ENCODE assay signal across 25 mouse cellular contexts in genomic region chr5:123201523-123201892, GRCm38 (mm10). TPM values are rescaled to one million over a fixed set of nuclear protein-coding genes. Genes with fewer than 3 reads are reported as not detected.
A peak's percentile ranks its signal among the peaks of the same experiment; 100 is the strongest.
DNase-seq lines count a peak whose midpoint lies in the region; ATAC-seq and TF ChIP-seq lines count a peak whose summit lies in the region.
"Had no signal": no experiment of that assay in that cellular context is flagged by ENCODE, and none has a peak within 500 bp of the region (broad histone marks: within the 10 kb centered on the region; RNA-seq: fewer than 3 reads in every experiment).

No protein-coding gene starts in this region.

- 54% methylated on average over 7 of the region's 7 CpGs for WGBS in intestine, embryonic 14.5 days
- WGBS in intestine, embryonic 15.5 days: 55% methylated on average over 7 of the region's 7 CpGs
- WGBS in liver, embryonic 12.5 days (ENCODE audit: insufficient replicate concordance): 70% methylated on average over 7 of the region's 7 CpGs
- WGBS in lung, adult 2 months: 61% methylated on average over 7 of the region's 7 CpGs
- 86% methylated on average over 7 of the region's 7 CpGs for WGBS in midbrain, embryonic 10.5 days

- H3K27ac ChIP-seq in intestine, embryonic 14.5 days (ENCODE audit: low read depth): no peak overlapping the region
- H3K27ac ChIP-seq in intestine, embryonic 15.5 days: no peak overlapping the region
- H3K27ac ChIP-seq in MEL (ENCODE audit: control insufficient read depth, low read depth, low read length): peak overlapping the region; percentile 96
- H3K27ac ChIP-seq in liver, embryonic 12.5 days: peak overlapping the region; percentile 89
- no peak overlapping the region for H3K27ac ChIP-seq in midbrain, embryonic 10.5 days (replicated peaks)
- H3K27ac ChIP-seq: forebrain, embryonic 13.5 days; macrophage; stomach, embryonic 15.5 days had no signal

- no peaks in the 10 kb centered on the region for H3K9me3 ChIP-seq in intestine, embryonic 14.5 days (ENCODE audit: control insufficient read depth, low read length)
- no peaks in the 10 kb centered on the region for H3K9me3 ChIP-seq in intestine, embryonic 15.5 days
- H3K9me3 ChIP-seq in MEL (replicated peaks; ENCODE audit: insufficient read depth, low read length): no peaks in the 10 kb centered on the region
- H3K9me3 ChIP-seq in liver, embryonic 12.5 days (replicated peaks): no peaks in the 10 kb centered on the region
- H3K9me3 ChIP-seq in midbrain, embryonic 10.5 days (replicated peaks): 0 out of 2 replicates have a peak, but pooled peaks cover 2% of the 10 kb centered on the region
- H3K9me3 ChIP-seq: forebrain, embryonic 13.5 days; stomach, embryonic 15.5 days had no signal

- no peak for TF ChIP-seq CTCF in MEL (IDR thresholded peaks at IDR 0.05 in 2 of 3, conservative IDR thresholded peaks at IDR 0.05 in 1 of 3; ENCODE audit: control insufficient read depth in 1 of 3, insufficient read depth in 1 of 3, low read depth in 2 of 3, low read length in 3 of 3, poor library complexity in 1 of 3, severe bottlenecking in 1 of 3)
- TF ChIP-seq CTCF in lung, adult 2 months (IDR thresholded peaks at IDR 0.05; ENCODE audit: insufficient read depth, low read length): no peak

- no peak for TF ChIP-seq POLR2A in MEL (IDR thresholded peaks at IDR 0.05; ENCODE audit: control insufficient read depth in 1 of 2, insufficient read depth in 1 of 2, low read depth in 1 of 2, low read length in 2 of 2, poor library complexity in 1 of 2)
- TF ChIP-seq POLR2A in lung, adult 2 months (IDR thresholded peaks at IDR 0.05; ENCODE audit: borderline replicate concordance, extremely low read depth, low read depth, low read length): no peak

- H3K36me3 ChIP-seq in intestine, embryonic 14.5 days (ENCODE audit: control insufficient read depth, insufficient read depth, low read length): no peaks in the 10 kb centered on the region
- H3K36me3 ChIP-seq in intestine, embryonic 15.5 days: no peaks in the 10 kb centered on the region
- peaks cover 0 to 17% of the 10 kb centered on the region in 2 experiments; a peak in 2 of 4 replicates for H3K36me3 ChIP-seq in MEL (ENCODE audit: control insufficient read depth in 1 of 2, insufficient read depth in 2 of 2, low read length in 2 of 2)
- no peaks in the 10 kb centered on the region for H3K36me3 ChIP-seq in liver, embryonic 12.5 days
- no peaks in the 10 kb centered on the region for H3K36me3 ChIP-seq in midbrain, embryonic 10.5 days
- H3K36me3 ChIP-seq: stomach, embryonic 15.5 days had no signal

- TF ChIP-seq EP300 in MEL (IDR thresholded peaks at IDR 0.05; ENCODE audit: low read depth in 1 of 2, low read length in 2 of 2): no peak

- DNase-seq in intestine, embryonic 14.5 days (ENCODE audit: low spot score): peak; percentile 34
- DNase-seq in MEL (ENCODE audit: low read depth, low spot score): peak; percentile 70
- DNase-seq in gastrocnemius, adult 18-20 months (ENCODE audit: low spot score): no peak
- no peak for DNase-seq in lung, adult 2 months
- no peak for DNase-seq in midbrain, embryonic 10.5 days (ENCODE audit: low spot score)
- DNase-seq: adrenal gland, postnatal 25 days; B cell, adult 2 months; gastrocnemius, postnatal 36 days; lung, embryonic 14.5 days; midbrain, embryonic 14.5 days; right cerebral cortex, adult 18-20 months; thymus, postnatal 14 days had no signal

- no peak for ATAC-seq in intestine, embryonic 14.5 days (replicated peaks; ENCODE audit: low FRiP score, low TSS enrichment, low read depth)
- no peak for ATAC-seq in intestine, embryonic 15.5 days
- ATAC-seq in erythroblast, adult 5-6 weeks (replicated peaks; ENCODE audit: low FRiP score, poor library complexity, severe bottlenecking): peak; percentile 41
- peak; percentile 53 for ATAC-seq in liver, embryonic 12.5 days
- ATAC-seq: forebrain, embryonic 13.5 days; hindbrain, embryonic 16.5 days; Patski had no signal

- H3K79me2 ChIP-seq in MEL (ENCODE audit: control insufficient read depth, insufficient read depth, low read length, poor library complexity): no peaks in the 10 kb centered on the region; the same call in 1 of the 2 replicates

- H3K4me3 ChIP-seq in intestine, embryonic 14.5 days (ENCODE audit: low read depth, low read length): no peak overlapping the region
- H3K4me3 ChIP-seq in intestine, embryonic 15.5 days (replicated peaks): no peak overlapping the region
- H3K4me3 ChIP-seq in MEL (ENCODE audit: control insufficient read depth in 1 of 2, insufficient read depth in 1 of 2, low read depth in 2 of 2, low read length in 2 of 2): peak overlapping the region; percentile 35 to 50
- H3K4me3 ChIP-seq in liver, embryonic 12.5 days: no peak overlapping the region
- no peak overlapping the region for H3K4me3 ChIP-seq in lung, adult 2 months (replicated peaks; ENCODE audit: extremely low read depth, low read depth, low read length)
- no peak overlapping the region for H3K4me3 ChIP-seq in midbrain, embryonic 10.5 days
- H3K4me3 ChIP-seq: forebrain, embryonic 13.5 days; stomach, embryonic 15.5 days had no signal

- no peak for TF ChIP-seq RAD21 in MEL (IDR thresholded peaks at IDR 0.05; ENCODE audit: low read depth, low read length)

- H3K27me3 ChIP-seq in intestine, embryonic 14.5 days (replicated peaks; ENCODE audit: control insufficient read depth, insufficient read depth, low read length): no peaks in the 10 kb centered on the region
- H3K27me3 ChIP-seq in intestine, embryonic 15.5 days (replicated peaks): no peaks in the 10 kb centered on the region
- no peaks in the 10 kb centered on the region for H3K27me3 ChIP-seq in MEL (ENCODE audit: control insufficient read depth in 1 of 2, insufficient read depth in 2 of 2, low read length in 2 of 2)
- H3K27me3 ChIP-seq in liver, embryonic 12.5 days (replicated peaks): no peaks in the 10 kb centered on the region
- no peaks in the 10 kb centered on the region for H3K27me3 ChIP-seq in midbrain, embryonic 10.5 days (ENCODE audit: low read depth, poor library complexity, severe bottlenecking)
- H3K27me3 ChIP-seq: forebrain, embryonic 13.5 days; Patski; stomach, embryonic 15.5 days had no signal

- no peak overlapping the region for H3K4me2 ChIP-seq in intestine, embryonic 14.5 days (ENCODE audit: low read length)
- no peak overlapping the region for H3K4me2 ChIP-seq in intestine, embryonic 15.5 days (replicated peaks)
- H3K4me2 ChIP-seq in liver, embryonic 12.5 days: peak overlapping the region; percentile 32
- H3K4me2 ChIP-seq: forebrain, embryonic 13.5 days; heart, embryonic 11.5 days; lung, embryonic 14.5 days; stomach, embryonic 15.5 days had no signal

- no peak overlapping the region for H3K9ac ChIP-seq in intestine, embryonic 14.5 days (ENCODE audit: low read length)
- no peak overlapping the region for H3K9ac ChIP-seq in intestine, embryonic 15.5 days
- H3K9ac ChIP-seq in MEL (ENCODE audit: control insufficient read depth, low read depth, low read length, poor library complexity, severe bottlenecking): peak overlapping the region; percentile 65
- H3K9ac ChIP-seq in liver, embryonic 12.5 days: 0 out of 2 replicates have a peak overlapping the region, but pooled peaks have one; percentile 2
- H3K9ac ChIP-seq: forebrain, embryonic 13.5 days; lung, embryonic 14.5 days; stomach, embryonic 15.5 days had no signal

- no peaks in the 10 kb centered on the region for H3K4me1 ChIP-seq in intestine, embryonic 14.5 days (replicated peaks; ENCODE audit: control insufficient read depth, insufficient read depth, low read length)
- no peaks in the 10 kb centered on the region for H3K4me1 ChIP-seq in intestine, embryonic 15.5 days (replicated peaks)
- H3K4me1 ChIP-seq in MEL (ENCODE audit: control insufficient read depth in 1 of 2, insufficient read depth in 2 of 2, low read length in 2 of 2): peaks cover 12 to 22% of the 10 kb centered on the region in 2 experiments; a peak in 3 of 4 replicates
- peaks cover 30% of the 10 kb centered on the region for H3K4me1 ChIP-seq in liver, embryonic 12.5 days
- H3K4me1 ChIP-seq in lung, adult 2 months (ENCODE audit: control insufficient read depth, insufficient read depth, low read length): no peaks in the 10 kb centered on the region
- H3K4me1 ChIP-seq in midbrain, embryonic 10.5 days: no peaks in the 10 kb centered on the region
- H3K4me1 ChIP-seq: forebrain, embryonic 13.5 days; stomach, embryonic 15.5 days had no signal

RNA-seq across cellular contexts. Expression of gene Hpd, which starts 19.0 kb away (rescaled TPM):
- polyA plus RNA-seq in intestine, embryonic 14.5 days (2014; fragmentation: Nextera tagmentation; extraction: Ambion mirVana): 1.3 and 1.9 TPM in 2 replicates
- 4.7 and 6.8 TPM in 2 replicates for polyA plus RNA-seq in intestine, embryonic 15.5 days (2015; fragmentation: Nextera tagmentation; extraction: Ambion mirVana)
- not detected in 2 replicates for total RNA-seq in MEL (2012; rRNA removed)
- polyA plus RNA-seq in MEL (2012; ENCODE audit: insufficient read depth in 1 of 2, insufficient read length in 2 of 2, low read depth in 1 of 2, low replicate concordance in 2 of 2, missing spikeins in 1 of 2): not detected
- total RNA-seq in erythroblast, adult 5-6 weeks (2015; ENCODE audit: low replicate concordance): not detected in 2 replicates
- total RNA-seq in erythroblast, adult 5-6 weeks (2017; ENCODE audit: low replicate concordance): not detected in 2 replicates
- polyA plus RNA-seq in liver, embryonic 12.5 days (2016; fragmentation: Nextera tagmentation; extraction: Ambion mirVana): 5.9 and 6.1 TPM in 2 replicates
- total RNA-seq in gastrocnemius, adult 18-20 months (2021): under 1 TPM; 0.21 to 0.69 TPM
- 1.4 and 2.2 TPM in 2 replicates for polyA plus RNA-seq in lung, adult 2 months (2012; rRNA removed)
- not detected in 2 replicates for polyA plus RNA-seq in midbrain, embryonic 10.5 days (2016; fragmentation: Nextera tagmentation; extraction: Ambion mirVana)
- total RNA-seq: heart, postnatal 25 days; layer of hippocampus, adult 18-20 months; left cerebral cortex, postnatal 4 days had no signal
- polyA plus RNA-seq: cerebellum, adult 2 months; forebrain, embryonic 13.5 days; heart, embryonic 11.5 days; hindbrain, embryonic 16.5 days; lung, embryonic 14.5 days; macrophage; midbrain, embryonic 14.5 days; Patski had no signal

RNA-seq across cellular contexts. Expression of gene Psmd9, which starts 32.3 kb away (rescaled TPM):
- polyA plus RNA-seq in intestine, embryonic 14.5 days (2014; fragmentation: Nextera tagmentation; extraction: Ambion mirVana): 58.6 and 68.4 TPM in 2 replicates
- polyA plus RNA-seq in intestine, embryonic 15.5 days (2015; fragmentation: Nextera tagmentation; extraction: Ambion mirVana): 68.5 and 69.1 TPM in 2 replicates
- total RNA-seq in MEL (2012; rRNA removed): 28.4 and 32.0 TPM in 2 replicates
- polyA plus RNA-seq in MEL (2012; ENCODE audit: insufficient read depth in 1 of 2, insufficient read length in 2 of 2, low read depth in 1 of 2, low replicate concordance in 2 of 2, missing spikeins in 1 of 2): 10 to 100 TPM in 1 of 2 experiments, not detected in 1; 54.6 TPM
- 6.9 and 25.5 TPM in 2 replicates for total RNA-seq in erythroblast, adult 5-6 weeks (2015; ENCODE audit: low replicate concordance)
- 13.8 and 28.7 TPM in 2 replicates for total RNA-seq in erythroblast, adult 5-6 weeks (2017; ENCODE audit: low replicate concordance)
- polyA plus RNA-seq in liver, embryonic 12.5 days (2016; fragmentation: Nextera tagmentation; extraction: Ambion mirVana): 77.4 and 77.8 TPM in 2 replicates
- 10 to 100 TPM; 12.0 to 15.0 TPM for total RNA-seq in gastrocnemius, adult 18-20 months (2021)
- polyA plus RNA-seq in lung, adult 2 months (2012; rRNA removed): 19.3 and 21.5 TPM in 2 replicates
- 75.7 and 78.5 TPM in 2 replicates for polyA plus RNA-seq in midbrain, embryonic 10.5 days (2016; fragmentation: Nextera tagmentation; extraction: Ambion mirVana)

RNA-seq across cellular contexts. Expression of gene Wdr66, which starts 50.4 kb away (rescaled TPM):
- polyA plus RNA-seq in intestine, embryonic 14.5 days (2014; fragmentation: Nextera tagmentation; extraction: Ambion mirVana): 1.1 and 1.8 TPM in 2 replicates
- 0.74 and 0.79 TPM in 2 replicates for polyA plus RNA-seq in intestine, embryonic 15.5 days (2015; fragmentation: Nextera tagmentation; extraction: Ambion mirVana)
- total RNA-seq in MEL (2012; rRNA removed): 0.82 and 1.4 TPM in 2 replicates
- polyA plus RNA-seq in MEL (2012; ENCODE audit: insufficient read depth in 1 of 2, insufficient read length in 2 of 2, low read depth in 1 of 2, low replicate concordance in 2 of 2, missing spikeins in 1 of 2): 1 to 10 TPM in 1 of 2 experiments, not detected in 1; 3.6 TPM
- total RNA-seq in erythroblast, adult 5-6 weeks (2015; ENCODE audit: low replicate concordance): 0.84 and 11.9 TPM in 2 replicates
- 0.42 and 2.4 TPM in 2 replicates for total RNA-seq in erythroblast, adult 5-6 weeks (2017; ENCODE audit: low replicate concordance)
- polyA plus RNA-seq in liver, embryonic 12.5 days (2016; fragmentation: Nextera tagmentation; extraction: Ambion mirVana): 0.10 and 0.29 TPM in 2 replicates
- total RNA-seq in gastrocnemius, adult 18-20 months (2021): 1 to 10 TPM in 1 of 2 experiments, under 1 TPM in 1; 0.76 to 1.2 TPM
- 6.3 and 9.1 TPM in 2 replicates for polyA plus RNA-seq in lung, adult 2 months (2012; rRNA removed)
- polyA plus RNA-seq in midbrain, embryonic 10.5 days (2016; fragmentation: Nextera tagmentation; extraction: Ambion mirVana): 7.6 and 10.7 TPM in 2 replicates

RNA-seq across cellular contexts. Expression of gene Setd1b, which starts 59.5 kb away (rescaled TPM):
- polyA plus RNA-seq in intestine, embryonic 14.5 days (2014; fragmentation: Nextera tagmentation; extraction: Ambion mirVana): 10.3 and 10.6 TPM in 2 replicates
- polyA plus RNA-seq in intestine, embryonic 15.5 days (2015; fragmentation: Nextera tagmentation; extraction: Ambion mirVana): 7.6 and 8.4 TPM in 2 replicates
- 3.0 and 4.1 TPM in 2 replicates for total RNA-seq in MEL (2012; rRNA removed)
- 10 to 100 TPM in 1 of 2 experiments, not detected in 1; 23.5 TPM for polyA plus RNA-seq in MEL (2012; ENCODE audit: insufficient read depth in 1 of 2, insufficient read length in 2 of 2, low read depth in 1 of 2, low replicate concordance in 2 of 2, missing spikeins in 1 of 2)
- 15.6 and 19.2 TPM in 2 replicates for total RNA-seq in erythroblast, adult 5-6 weeks (2015; ENCODE audit: low replicate concordance)
- 5.5 and 7.7 TPM in 2 replicates for total RNA-seq in erythroblast, adult 5-6 weeks (2017; ENCODE audit: low replicate concordance)
- 6.0 and 6.1 TPM in 2 replicates for polyA plus RNA-seq in liver, embryonic 12.5 days (2016; fragmentation: Nextera tagmentation; extraction: Ambion mirVana)
- total RNA-seq in gastrocnemius, adult 18-20 months (2021): 1 to 10 TPM; 9.0 to 9.8 TPM
- 12.9 and 15.2 TPM in 2 replicates for polyA plus RNA-seq in lung, adult 2 months (2012; rRNA removed)
- 7.4 and 7.9 TPM in 2 replicates for polyA plus RNA-seq in midbrain, embryonic 10.5 days (2016; fragmentation: Nextera tagmentation; extraction: Ambion mirVana)

Comparison
In these comparisons a context has a peak if more than half of its experiments do, and no peak if none do; other contexts are left out.
1. ATAC-seq: peak in erythroblast, adult 5-6 weeks (single experiment) and liver, embryonic 12.5 days (single experiment); none in intestine, embryonic 14.5 days (single experiment) and intestine, embryonic 15.5 days (single experiment).
2. DNase-seq: peak in intestine, embryonic 14.5 days (single experiment) and MEL (single experiment); none in gastrocnemius, adult 18-20 months (single experiment), lung, adult 2 months (single experiment) and midbrain, embryonic 10.5 days (single experiment).
3. H3K27ac ChIP-seq: peak in MEL (single experiment) and liver, embryonic 12.5 days (single experiment); none in intestine, embryonic 14.5 days (single experiment), intestine, embryonic 15.5 days (single experiment) and midbrain, embryonic 10.5 days (single experiment).
4. H3K4me3 ChIP-seq: peak in MEL (2 of 2); none in intestine, embryonic 14.5 days (single experiment), intestine, embryonic 15.5 days (single experiment), liver, embryonic 12.5 days (single experiment), lung, adult 2 months (single experiment) and midbrain, embryonic 10.5 days (single experiment).
5. H3K9ac ChIP-seq: peak in MEL (single experiment) and liver, embryonic 12.5 days (single experiment); none in intestine, embryonic 14.5 days (single experiment) and intestine, embryonic 15.5 days (single experiment).